Mouse (Mus musculus) layer of hippocampus, adult 2 months (tissue): ENCODE measurements around the gene Ggcx. TPM values are rescaled to one million over a fixed set of nuclear protein-coding genes. Genes with fewer than 3 reads are reported as not detected.

Experiments used
- DNase-seq, 2 experiments: peaks; one replicate each; pipeline ENCODE4 v3.0.0; 2022; ENCODE audit warnings: low spot score in 2 of 2
- H3K27ac ChIP-seq: fragments of 200-600 bp; 2 replicates; pipeline ENCODE4 v1.8.1; 2022
- H3K4me3 ChIP-seq: fragments of 200-600 bp; 2 replicates; pipeline ENCODE4 v1.8.1; 2022; ENCODE audit warnings: mild to moderate bottlenecking
- CTCF ChIP-seq: fragments of 200-600 bp; conservative IDR thresholded peaks from 2 replicates; pipeline ENCODE4 v1.8.1; 2022; ENCODE audit warnings: antibody characterized with exemption, mild to moderate bottlenecking, moderate library complexity
- total RNA-seq, 2 experiments: library from RNA; stranded (reverse); gene quantifications; 2 replicates each; pipeline ENCODE4 v1.2.3; 2021

The Ggcx gene
- total RNA-seq, 2 experiments from 2014 or later, result 24.2 to 30.3 TPM

DNA sequence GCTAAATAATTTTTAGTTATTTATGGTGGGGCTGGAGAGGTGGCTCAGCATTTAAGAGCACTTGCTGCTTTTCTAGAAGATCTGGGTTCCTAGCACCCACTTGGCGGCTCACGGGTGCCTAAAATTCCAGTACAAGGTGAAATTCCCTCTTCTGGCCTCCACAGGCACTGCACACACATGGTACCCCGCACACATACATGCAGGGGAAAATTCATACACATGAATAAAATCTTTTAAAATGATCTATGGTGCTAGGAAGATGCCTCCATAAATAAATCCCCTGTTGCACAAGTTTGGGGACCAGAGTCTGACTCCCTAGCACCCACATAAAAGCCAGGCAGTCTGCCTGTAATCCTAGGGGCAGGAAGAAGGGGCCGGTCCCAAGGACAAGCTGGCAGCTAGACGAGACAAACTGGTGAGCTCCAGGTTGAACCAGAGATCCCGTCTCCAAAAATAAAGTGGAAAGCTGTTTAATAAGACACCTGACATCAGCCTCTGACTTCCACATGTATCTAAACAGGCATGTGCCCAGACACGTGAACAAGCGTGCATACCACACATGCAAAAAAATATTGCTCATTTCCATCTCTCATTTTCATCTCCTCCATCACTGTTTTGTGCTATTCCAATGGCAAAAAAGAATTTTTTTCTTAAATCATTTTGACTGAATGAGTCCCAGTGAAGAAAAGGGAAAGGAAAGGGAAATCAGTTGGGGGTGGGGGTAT lies 35.4 kb upstream of the Ggcx start:
- peak; percentile 11 for TF ChIP-seq CTCF
- H3K4me3 ChIP-seq, result no peak overlapping the region

DNA sequence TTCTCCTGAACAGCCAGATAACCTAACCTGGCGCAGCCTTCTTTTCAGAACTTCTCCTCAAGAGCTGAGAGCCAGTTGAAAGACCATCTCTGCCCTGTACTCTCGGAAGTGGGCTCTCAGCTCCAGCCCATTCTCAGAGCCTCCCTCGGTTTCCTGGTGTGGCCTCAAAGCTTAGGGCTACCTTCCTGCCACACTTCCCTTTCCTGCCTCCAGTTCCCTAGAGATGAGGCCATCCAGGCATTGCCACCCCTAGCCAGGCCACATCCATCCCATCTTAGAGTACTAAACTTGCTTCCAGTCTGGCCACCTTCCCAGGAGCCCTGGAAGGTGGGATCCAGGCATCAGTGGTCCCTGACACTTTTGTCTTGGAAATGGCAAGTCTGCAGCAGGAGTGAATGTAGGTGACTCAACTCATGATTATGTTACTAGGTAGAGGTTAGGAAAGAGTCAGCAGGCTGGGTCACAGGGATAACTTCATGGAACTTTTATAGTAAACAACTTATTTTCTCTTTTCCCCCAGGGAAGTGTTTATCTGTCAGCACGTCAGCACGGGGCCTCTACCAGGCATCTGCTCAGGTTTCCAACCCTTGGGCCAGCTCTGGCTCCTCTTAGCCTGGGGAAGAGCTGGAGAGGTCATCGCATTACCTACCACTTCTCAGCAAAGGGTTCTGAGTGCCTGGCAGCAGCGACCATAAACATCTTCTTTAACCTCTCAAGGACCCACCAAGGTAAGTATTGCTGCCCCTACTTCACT lies 34.6 kb upstream of the Ggcx start:
- Histone ChIP-seq H3K27ac (peak overlapping the region; percentile 63; the same call in 1 of the 2 replicates), H3K4me3 (peak overlapping the region; percentile 59)
- TF ChIP-seq CTCF, result no peak
- no peak for DNase-seq

More for the DNA sequence above, 35.4 kb upstream of the Ggcx start:
- no peak overlapping the region for H3K27ac ChIP-seq
- DNase-seq, result no peak

- no peak for DNase-seq
- peak; percentile 68 for TF ChIP-seq CTCF
- peak within 1 kb of the TSS; percentile 59 for H3K4me3 ChIP-seq
- peak within 1 kb of the TSS; percentile 63; the same call in 1 of the 2 replicates for H3K27ac ChIP-seq
Measured at GRCm38 (mm10) chr6:72380131-72380770, 33.9 kb upstream of the Ggcx start, which contains the start of gene Vamp5. TSS of gene Vamp5 (minus strand) at chr6:72380468.

- Histone ChIP-seq H3K27ac (no peak overlapping the region), H3K4me3 (no peak overlapping the region)
- no peak for TF ChIP-seq CTCF
- no peak for DNase-seq
Measured at GRCm38 (mm10) chr6:72382494-72382893, 31.6 kb upstream of the Ggcx start.

GRCm38 (mm10) chr6:72383142-72383820 lies 30.8 kb upstream of the Ggcx start:
- H3K27ac ChIP-seq, result no peak overlapping the region
- DNase-seq, result no peak
- no peak for TF ChIP-seq CTCF

GRCm38 (mm10) chr6:72383952-72384351 lies 30.2 kb upstream of the Ggcx start:
- Histone ChIP-seq H3K4me3 (no peak overlapping the region), H3K27ac (no peak overlapping the region)
- TF ChIP-seq CTCF, result no peak
- no peak for DNase-seq

More at GRCm38 (mm10) chr6:72383142-72383820, 30.8 kb upstream of the Ggcx start:
- no peak overlapping the region for H3K4me3 ChIP-seq

- no peak for DNase-seq
- H3K4me3 ChIP-seq, result no peak overlapping the region
- TF ChIP-seq CTCF, result no peak
- no peak overlapping the region for H3K27ac ChIP-seq
Measured at GRCm38 (mm10) chr6:72385258-72385657, 28.9 kb upstream of the Ggcx start.

GRCm38 (mm10) chr6:72386561-72386960 lies 27.5 kb upstream of the Ggcx start:
- no peak overlapping the region for H3K27ac ChIP-seq
- no peak for TF ChIP-seq CTCF
- DNase-seq, result no peak
- H3K4me3 ChIP-seq, result no peak overlapping the region

GRCm38 (mm10) chr6:72387816-72388215 lies 26.3 kb upstream of the Ggcx start:
- no peak for DNase-seq
- Histone ChIP-seq H3K27ac (no peak overlapping the region), H3K4me3 (no peak overlapping the region)
- no peak for TF ChIP-seq CTCF

DNA sequence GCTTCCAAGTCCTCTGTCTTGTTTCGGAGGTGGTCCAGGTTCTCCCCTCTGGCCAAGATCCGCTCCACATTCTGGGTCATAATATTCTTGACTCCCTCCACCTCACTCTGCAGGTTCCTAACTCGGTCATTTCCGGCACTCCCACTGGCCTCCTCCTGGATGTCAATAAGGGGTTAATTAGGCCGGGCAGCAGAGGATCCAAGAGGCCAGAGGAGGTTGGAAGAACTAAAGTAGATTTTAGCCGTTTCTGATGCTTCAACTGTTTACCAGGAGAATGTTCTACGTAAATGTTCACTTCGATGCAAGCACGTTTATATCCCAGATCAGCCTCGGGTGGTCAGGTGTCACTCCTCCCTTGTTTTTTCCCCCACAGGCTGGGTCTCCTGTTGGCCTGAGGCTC lies 25.8 kb upstream of the Ggcx start:
- no peak overlapping the region for H3K27ac ChIP-seq
- no peak for DNase-seq
- no peak for TF ChIP-seq CTCF
- no peak overlapping the region for H3K4me3 ChIP-seq

GRCm38 (mm10) chr6:72388791-72389329 lies 25.2 kb upstream of the Ggcx start:
- H3K4me3 ChIP-seq, result no peak overlapping the region
- DNase-seq, result no peak

DNA sequence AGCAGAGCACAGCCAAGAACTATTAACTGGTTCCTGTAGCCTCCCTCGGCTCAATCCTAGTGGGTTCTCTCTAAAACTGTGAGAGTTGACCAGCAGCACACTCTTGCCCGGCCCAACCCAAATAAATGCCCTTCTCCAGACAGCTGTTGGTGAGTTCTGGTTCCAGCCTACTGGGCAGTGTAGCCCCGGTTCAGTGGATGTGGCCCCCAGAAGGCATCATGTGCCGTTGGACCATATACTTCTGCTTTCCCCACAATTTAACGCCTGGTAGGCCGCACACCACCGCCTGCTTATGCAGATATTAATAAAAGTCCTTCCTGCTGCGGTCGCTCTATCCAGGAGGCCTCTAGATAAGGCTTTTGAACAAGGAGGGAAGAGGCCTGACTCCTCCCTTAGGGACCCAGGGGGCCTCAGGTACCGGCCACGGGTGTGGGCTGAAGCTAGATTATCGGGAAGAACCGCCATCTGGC lies 24.6 kb upstream of the Ggcx start:
- Histone ChIP-seq H3K4me3 (peak overlapping the region; percentile 63), H3K27ac (peak overlapping the region; percentile 86)
- DNase-seq, result no peak
- TF ChIP-seq CTCF, result no peak

More at GRCm38 (mm10) chr6:72388791-72389329, 25.2 kb upstream of the Ggcx start:
- no peak for TF ChIP-seq CTCF
- no peak overlapping the region for H3K27ac ChIP-seq
